Mouse (Mus musculus) heart, embryonic 12.5 days (tissue): Measurements from ENCODE around the gene Celf2. TPM values are rescaled to one million over a fixed set of nuclear protein-coding genes. Genes with fewer than 3 reads are reported as not detected.

ENCODE experiments used
- ATAC-seq: fragments of 200-750 bp; cut with Nextera tagmentation; 2 replicates; pipeline ENCODE4 v1.8.0; 2017; ENCODE audit warnings: moderate TSS enrichment, moderate library complexity; ENCODE audit not compliant: insufficient number of reproducible peaks, low FRiP score
- H3K27ac ChIP-seq: fragments of 300-500 bp; sonication (generic); 2 replicates; pipeline ENCODE4 v1.5.1; 2016; ENCODE audit warnings: mild to moderate bottlenecking, moderate library complexity; ENCODE audit not compliant: poor library complexity, severe bottlenecking
- H3K27me3 ChIP-seq: fragments of 300-500 bp; sonication (generic); replicated peaks from 2 replicates; pipeline ENCODE4 v1.6.1; 2016; ENCODE audit warnings: mild to moderate bottlenecking, moderate library complexity
- H3K36me3 ChIP-seq: fragments of 300-500 bp; sonication (generic); 2 replicates; pipeline ENCODE4 v1.6.1; 2016; ENCODE audit warnings: mild to moderate bottlenecking, moderate library complexity
- H3K4me1 ChIP-seq: fragments of 300-500 bp; sonication (generic); replicated peaks from 2 replicates; pipeline ENCODE4 v1.6.1; 2016; ENCODE audit warnings: mild to moderate bottlenecking
- H3K4me2 ChIP-seq: fragments of 300-500 bp; sonication (generic); 2 replicates; pipeline ENCODE4 v1.6.1; 2016; ENCODE audit warnings: mild to moderate bottlenecking, moderate library complexity
- H3K4me3 ChIP-seq: fragments of 300-500 bp; sonication (generic); 2 replicates; pipeline ENCODE4 v1.5.1; 2016; ENCODE audit warnings: mild to moderate bottlenecking
- H3K9ac ChIP-seq: fragments of 300-500 bp; sonication (generic); 2 replicates; pipeline ENCODE4 v1.6.1; 2016; ENCODE audit warnings: mild to moderate bottlenecking, moderate library complexity
- H3K9me3 ChIP-seq: fragments of 300-500 bp; sonication (generic); replicated peaks from 2 replicates; pipeline ENCODE4 v1.6.1; 2016; ENCODE audit warnings: mild to moderate bottlenecking, moderate library complexity
- WGBS: fragments of 180-500 bp; shearing (Covaris S2); methylation state at CpG from one replicate; pipeline ENCODE4 v1.1.7; 2016; 5-methylcytosine and 5-hydroxymethylcytosine counted together
- polyA plus RNA-seq: library from polyadenylated mRNA; unstranded; fragments of >200 nt; fragmentation: Nextera tagmentation; extraction: Ambion mirVana; gene quantifications from 2 replicates; pipeline ENCODE4 v1.2.1, GENCODE M21; 2016

The Celf2 gene
- polyA plus RNA-seq, 1 experiment from 2014 or later: 65.8 TPM

DNA sequence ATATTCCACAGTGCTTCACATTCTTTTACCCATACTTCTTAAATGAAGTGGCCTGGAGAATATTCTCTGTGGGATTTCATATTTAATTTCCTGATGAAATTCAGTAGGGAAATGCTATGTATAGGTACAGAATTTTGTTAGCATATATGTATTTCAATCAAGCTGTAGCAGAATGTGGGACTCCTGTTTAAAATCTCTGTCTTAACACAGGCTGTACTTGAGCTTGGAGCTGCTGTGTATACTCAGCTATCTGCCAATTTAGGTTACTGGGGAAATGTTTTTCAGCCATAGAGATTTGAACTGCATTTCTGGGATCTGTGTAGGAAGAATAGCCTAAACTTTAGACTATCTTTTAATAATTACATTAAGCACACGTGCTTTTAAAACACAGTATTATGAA is 330.2 kb downstream of the Celf2 start:
- H3K4me3 ChIP-seq: no peak overlapping the region
- no peak for ATAC-seq
- no peak overlapping the region for H3K4me2 ChIP-seq
- no peaks in the 10 kb centered on the region for H3K36me3 ChIP-seq
- no peak overlapping the region for H3K27ac ChIP-seq
- H3K9me3 ChIP-seq: 0 out of 2 replicates have a peak, but pooled peaks cover 2% of the 10 kb centered on the region
- H3K27me3 ChIP-seq: no peaks in the 10 kb centered on the region
- no peaks in the 10 kb centered on the region for H3K4me1 ChIP-seq
- 55% methylated on average over 1 of the region's 1 CpGs for WGBS
- no peak overlapping the region for H3K9ac ChIP-seq

DNA sequence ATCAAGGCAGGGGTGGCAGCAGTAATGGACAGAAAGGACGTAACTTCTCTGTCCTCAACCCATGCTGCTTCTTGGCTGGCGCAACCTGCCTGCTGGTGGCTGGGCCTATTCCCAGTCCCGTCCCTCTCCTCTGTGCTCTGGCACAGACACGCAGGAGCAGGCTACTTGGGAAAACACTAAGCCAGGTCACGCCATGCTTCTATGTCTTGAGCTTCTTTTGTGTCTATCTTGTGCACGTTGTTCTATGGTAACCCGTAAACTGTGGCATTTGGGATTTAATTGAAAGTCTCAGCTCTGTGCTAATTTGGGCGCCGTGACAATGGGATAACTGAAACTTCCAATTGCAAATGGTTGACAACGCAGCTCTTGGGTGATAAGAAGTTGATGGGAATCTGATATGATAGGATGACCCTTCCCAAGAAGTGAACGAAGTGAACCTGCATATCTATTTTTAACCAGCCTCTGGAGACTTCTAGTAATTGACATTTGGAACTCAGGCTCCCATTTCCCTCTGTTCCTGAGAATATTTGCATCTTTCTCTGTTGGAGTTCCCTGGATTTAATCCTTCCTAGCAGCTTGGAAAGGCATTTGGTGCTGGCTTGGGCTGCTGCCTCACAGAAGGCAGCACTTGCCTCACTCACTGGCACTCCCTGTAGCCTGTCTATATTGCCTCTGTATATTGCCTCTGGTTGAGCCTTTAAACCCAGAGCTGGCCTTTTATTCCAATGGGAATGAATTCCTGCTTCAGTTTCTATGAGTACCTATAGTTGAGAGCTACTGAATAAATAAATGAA is 335.9 kb downstream of the Celf2 start:
- H3K9me3 ChIP-seq: no peaks in the 10 kb centered on the region
- no peak overlapping the region for H3K9ac ChIP-seq
- no peak overlapping the region for H3K4me3 ChIP-seq
- H3K4me1 ChIP-seq: no peaks in the 10 kb centered on the region
- no peaks in the 10 kb centered on the region for H3K36me3 ChIP-seq
- no peak overlapping the region for H3K4me2 ChIP-seq
- no peak overlapping the region for H3K27ac ChIP-seq
- no peak for ATAC-seq
- 69% methylated on average over 11 of the region's 11 CpGs for WGBS
- no peaks in the 10 kb centered on the region for H3K27me3 ChIP-seq

DNA sequence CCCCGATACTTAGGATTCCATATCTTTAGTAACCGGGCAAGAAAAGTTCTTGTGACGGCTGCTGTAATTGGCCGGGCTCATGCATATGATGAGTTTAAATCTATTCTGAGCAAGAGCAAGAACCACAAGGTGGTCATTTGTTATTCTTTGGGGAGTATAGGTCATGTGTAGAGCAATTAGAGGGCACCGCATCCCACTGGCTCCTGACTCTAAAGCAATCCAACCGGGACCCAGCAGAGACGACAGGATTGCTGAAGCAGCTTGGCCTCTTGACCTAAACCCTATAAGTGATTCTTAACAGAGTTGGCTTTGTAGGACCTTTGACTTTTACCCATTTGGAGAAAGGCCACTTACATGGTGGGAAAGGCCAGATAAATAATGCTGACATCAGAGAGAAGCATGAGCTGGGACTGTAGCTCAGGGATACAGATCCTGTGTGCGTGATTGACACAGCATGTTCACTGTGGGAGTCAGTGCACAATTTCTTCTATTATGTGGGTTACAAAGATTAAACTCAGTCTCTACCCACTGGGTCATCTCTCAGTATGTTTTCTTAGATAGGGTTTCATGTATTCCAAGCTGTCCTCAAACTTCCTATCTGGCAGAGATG is 338.2 kb downstream of the Celf2 start:
- H3K9me3 ChIP-seq: no peaks in the 10 kb centered on the region
- H3K36me3 ChIP-seq: no peaks in the 10 kb centered on the region
- no peaks in the 10 kb centered on the region for H3K27me3 ChIP-seq
- H3K4me3 ChIP-seq: no peak overlapping the region
- H3K4me1 ChIP-seq: no peaks in the 10 kb centered on the region
- no peak for ATAC-seq
- WGBS: 64% methylated on average over 8 of the region's 8 CpGs
- no peak overlapping the region for H3K4me2 ChIP-seq
- H3K27ac ChIP-seq: no peak overlapping the region
- H3K9ac ChIP-seq: no peak overlapping the region

DNA sequence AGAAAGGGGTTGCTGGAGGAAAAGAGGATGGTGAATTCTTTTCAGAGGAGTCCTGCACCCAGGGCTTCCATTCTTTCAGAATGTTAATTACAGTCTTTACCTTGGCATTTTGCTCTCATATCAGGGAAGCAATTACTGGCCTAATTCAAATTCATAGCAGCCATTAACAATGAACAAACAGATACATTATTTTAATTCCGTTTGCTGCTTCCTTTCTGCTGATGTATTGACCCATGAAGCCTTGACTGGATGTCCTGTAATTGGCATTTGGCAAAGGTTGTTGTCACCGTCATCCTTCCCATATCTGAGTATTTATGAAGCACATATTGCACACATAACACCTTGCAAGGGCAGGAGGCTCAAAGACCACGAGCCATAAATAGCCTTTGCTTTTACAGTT is 343.6 kb downstream of the Celf2 start:
- H3K27ac ChIP-seq: no peak overlapping the region
- 83% methylated on average over 3 of the region's 3 CpGs for WGBS

DNA sequence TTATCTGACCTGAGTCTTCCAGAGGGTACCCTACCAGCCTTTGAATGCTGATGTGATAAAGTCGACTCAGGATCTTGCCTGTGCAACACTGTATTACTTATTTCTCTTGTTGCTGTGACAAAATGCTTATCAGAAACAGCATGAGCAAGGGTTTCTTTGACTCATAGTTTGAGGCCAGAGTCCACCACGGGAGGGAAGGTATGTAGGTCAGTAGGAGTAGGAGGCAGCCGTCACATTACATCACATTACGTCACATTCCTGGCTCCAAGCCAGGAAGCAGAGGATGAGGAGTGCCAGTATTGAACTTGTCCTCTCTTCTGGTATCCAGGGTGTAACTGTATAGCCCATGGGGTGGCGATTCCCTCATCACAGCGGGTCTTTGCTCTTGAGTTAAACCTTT is 349.3 kb downstream of the Celf2 start:
- H3K9me3 ChIP-seq: no peaks in the 10 kb centered on the region
- H3K9ac ChIP-seq: no peak overlapping the region
- H3K27ac ChIP-seq: no peak overlapping the region
- H3K4me1 ChIP-seq: peaks cover 8% of the 10 kb centered on the region
- H3K4me2 ChIP-seq: no peak overlapping the region
- 46% methylated on average over 6 of the region's 6 CpGs for WGBS
- no peaks in the 10 kb centered on the region for H3K27me3 ChIP-seq
- no peaks in the 10 kb centered on the region for H3K36me3 ChIP-seq
- ATAC-seq: no peak
- no peak overlapping the region for H3K4me3 ChIP-seq

More for the DNA sequence above, 343.6 kb downstream of the Celf2 start:
- Histone ChIP-seq H3K4me1 (no peaks in the 10 kb centered on the region), H3K27me3 (no peaks in the 10 kb centered on the region), H3K4me2 (no peak overlapping the region), H3K9ac (no peak overlapping the region), H3K36me3 (no peaks in the 10 kb centered on the region), H3K9me3 (no peaks in the 10 kb centered on the region), H3K4me3 (no peak overlapping the region)
- no peak for ATAC-seq

DNA sequence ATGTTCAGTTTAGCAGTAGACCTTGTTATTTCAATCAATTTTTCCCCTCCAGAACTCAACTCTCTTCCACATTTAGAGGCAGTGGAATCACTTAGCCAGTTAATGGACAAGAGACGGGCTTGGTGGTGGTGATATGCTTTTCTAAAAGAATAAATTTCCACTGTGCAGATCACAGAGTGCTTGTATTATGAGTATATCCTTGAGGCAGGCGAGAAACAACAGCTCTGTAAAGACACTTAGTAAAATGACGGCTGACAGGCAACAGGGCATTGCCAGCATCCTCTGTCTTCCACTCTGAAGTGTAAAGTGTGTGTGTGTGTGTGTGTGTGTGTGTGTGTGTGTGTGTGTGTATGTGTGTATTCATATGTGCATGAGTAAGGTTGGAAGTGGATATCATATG is 362.1 kb downstream of the Celf2 start:
- Histone ChIP-seq H3K27ac (no peak overlapping the region), H3K9ac (no peak overlapping the region), H3K36me3 (no peaks in the 10 kb centered on the region), H3K4me3 (no peak overlapping the region), H3K4me2 (no peak overlapping the region), H3K27me3 (no peaks in the 10 kb centered on the region), H3K9me3 (no peaks in the 10 kb centered on the region), H3K4me1 (no peaks in the 10 kb centered on the region)
- WGBS: 75% methylated on average over 3 of the region's 3 CpGs
- ATAC-seq: no peak

DNA sequence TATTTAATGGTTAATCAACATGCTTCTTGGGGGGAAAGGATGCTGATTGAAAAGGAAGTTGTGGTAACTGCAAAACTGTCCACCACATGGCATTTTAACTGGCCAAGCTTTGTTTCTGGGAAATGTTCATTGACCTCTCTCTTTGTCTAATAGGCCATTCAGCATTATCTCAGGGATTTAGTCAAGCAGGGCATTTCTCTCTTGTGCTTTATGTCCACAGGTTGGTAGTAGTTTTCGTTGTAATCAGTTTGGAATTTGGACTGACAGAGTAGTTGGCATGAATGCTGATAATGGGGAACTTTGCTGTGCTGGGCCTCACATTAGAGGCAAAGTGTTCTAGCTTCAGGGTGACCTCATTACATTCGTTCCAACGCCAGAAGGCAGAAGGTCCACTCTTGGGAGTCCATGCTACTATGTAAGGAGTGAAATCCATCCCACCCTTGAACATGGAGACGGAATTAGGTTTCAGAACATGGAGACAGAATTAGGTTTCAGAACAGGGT is 363.8 kb downstream of the Celf2 start:
- Histone ChIP-seq H3K4me1 (no peaks in the 10 kb centered on the region), H3K4me2 (no peak overlapping the region), H3K4me3 (no peak overlapping the region), H3K27me3 (no peaks in the 10 kb centered on the region), H3K9me3 (no peaks in the 10 kb centered on the region), H3K27ac (no peak overlapping the region), H3K36me3 (no peaks in the 10 kb centered on the region), H3K9ac (no peak overlapping the region)
- 47% methylated on average over 4 of the region's 4 CpGs for WGBS
- ATAC-seq: no peak

DNA sequence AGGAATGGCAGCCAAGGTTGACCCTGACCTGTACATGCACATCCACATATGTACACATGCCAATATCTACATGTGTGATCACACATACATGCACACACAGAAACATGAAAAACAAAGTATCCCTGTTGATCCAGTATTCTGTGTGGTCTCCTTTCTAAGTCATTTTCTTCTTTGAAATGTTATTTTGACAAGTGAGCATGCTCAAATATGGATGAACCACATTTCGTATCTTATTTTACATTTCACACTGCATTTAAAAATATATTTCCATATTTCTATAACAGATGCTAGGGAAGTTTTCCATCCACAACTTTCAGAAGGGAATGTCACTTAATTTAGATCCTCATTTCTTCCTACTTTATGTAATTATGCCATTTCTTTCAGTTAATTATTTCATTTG is 364.5 kb downstream of the Celf2 start:
- Histone ChIP-seq H3K4me1 (no peaks in the 10 kb centered on the region), H3K27me3 (no peaks in the 10 kb centered on the region), H3K27ac (no peak overlapping the region), H3K4me2 (no peak overlapping the region), H3K4me3 (no peak overlapping the region), H3K36me3 (no peaks in the 10 kb centered on the region), H3K9me3 (no peaks in the 10 kb centered on the region), H3K9ac (no peak overlapping the region)
- WGBS: 90% methylated on average over 1 of the region's 1 CpGs
- no peak for ATAC-seq

DNA sequence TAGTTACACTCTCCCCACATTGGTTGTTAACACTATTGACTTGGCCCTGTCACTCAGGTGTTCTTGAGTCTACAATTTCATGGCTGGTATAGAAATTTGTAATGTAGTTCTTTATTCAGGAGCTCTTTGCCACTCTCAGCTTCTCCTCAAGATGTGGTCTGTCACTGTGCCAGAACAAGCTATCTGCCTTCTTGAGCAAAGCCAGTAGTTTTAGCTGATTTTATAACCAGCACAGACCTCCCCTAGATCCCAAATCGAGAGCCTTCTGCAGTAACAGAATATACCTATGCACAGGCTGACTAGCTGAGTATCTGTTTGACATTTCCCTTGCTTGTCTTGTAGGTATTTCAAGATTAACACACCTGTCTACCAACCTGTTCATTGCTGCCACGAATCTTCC is 386.0 kb downstream of the Celf2 start:
- ATAC-seq: no peak
- H3K27ac ChIP-seq: no peak overlapping the region
- H3K4me1 ChIP-seq: peaks cover 3% of the 10 kb centered on the region; the same call in 1 of the 2 replicates
- no peak overlapping the region for H3K4me3 ChIP-seq
- H3K9ac ChIP-seq: no peak overlapping the region
- H3K9me3 ChIP-seq: no peaks in the 10 kb centered on the region
- H3K4me2 ChIP-seq: no peak overlapping the region
- H3K27me3 ChIP-seq: no peaks in the 10 kb centered on the region
- H3K36me3 ChIP-seq: no peaks in the 10 kb centered on the region
- 70% methylated on average over 2 of the region's 2 CpGs for WGBS

DNA sequence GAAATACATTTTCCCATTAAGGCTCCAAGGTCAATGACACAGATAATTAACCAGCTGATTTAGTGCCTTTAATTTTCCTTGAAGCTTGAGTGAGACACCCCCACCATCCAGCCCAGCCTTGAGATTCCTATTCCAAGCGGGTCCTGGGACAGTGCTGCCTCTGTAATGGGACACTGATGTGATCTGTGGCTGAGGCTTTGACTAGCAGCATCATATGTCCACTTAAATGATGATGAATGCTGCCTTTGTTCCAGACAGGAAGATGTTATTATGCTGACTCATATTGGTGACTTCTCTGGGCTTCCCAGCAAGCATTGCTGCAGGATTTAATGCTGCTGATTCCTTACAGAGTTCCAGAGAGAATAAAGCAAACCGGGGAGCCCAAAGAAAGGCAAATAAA is 393.6 kb downstream of the Celf2 start:
- ATAC-seq: no peak
- Histone ChIP-seq H3K9ac (no peak overlapping the region), H3K4me3 (no peak overlapping the region), H3K27ac (no peak overlapping the region), H3K9me3 (no peaks in the 10 kb centered on the region), H3K4me2 (no peak overlapping the region), H3K36me3 (no peaks in the 10 kb centered on the region), H3K27me3 (no peaks in the 10 kb centered on the region), H3K4me1 (no peaks in the 10 kb centered on the region)
- 39% methylated on average over 2 of the region's 2 CpGs for WGBS

DNA sequence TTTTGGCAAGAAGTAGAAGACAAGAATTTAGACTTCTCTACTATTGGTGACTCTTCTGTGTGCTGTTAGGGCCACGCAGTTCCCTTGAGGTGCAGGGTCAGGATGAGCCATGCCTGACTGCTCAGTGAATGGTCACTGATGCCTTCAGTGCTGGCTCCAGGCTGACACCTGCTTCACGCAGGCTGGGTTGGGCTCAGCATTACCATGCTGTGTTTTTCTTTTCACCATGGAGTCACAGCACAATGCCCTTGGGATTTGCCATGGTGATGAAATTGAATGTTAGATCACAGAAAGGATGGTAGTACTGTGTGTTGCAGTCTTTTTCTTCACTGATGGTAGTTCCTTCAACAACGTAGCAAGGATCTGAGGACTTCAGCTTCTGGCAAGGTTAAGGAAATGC is 394.2 kb downstream of the Celf2 start:
- Histone ChIP-seq H3K4me1 (no peaks in the 10 kb centered on the region), H3K27ac (no peak overlapping the region), H3K9ac (no peak overlapping the region), H3K27me3 (no peaks in the 10 kb centered on the region), H3K9me3 (no peaks in the 10 kb centered on the region), H3K4me3 (no peak overlapping the region), H3K36me3 (no peaks in the 10 kb centered on the region), H3K4me2 (no peak overlapping the region)
- no peak for ATAC-seq
- WGBS: 74% methylated on average over 3 of the region's 3 CpGs
